ENCODE assay signal across 21 mouse cellular contexts in the genomic region with DNA sequence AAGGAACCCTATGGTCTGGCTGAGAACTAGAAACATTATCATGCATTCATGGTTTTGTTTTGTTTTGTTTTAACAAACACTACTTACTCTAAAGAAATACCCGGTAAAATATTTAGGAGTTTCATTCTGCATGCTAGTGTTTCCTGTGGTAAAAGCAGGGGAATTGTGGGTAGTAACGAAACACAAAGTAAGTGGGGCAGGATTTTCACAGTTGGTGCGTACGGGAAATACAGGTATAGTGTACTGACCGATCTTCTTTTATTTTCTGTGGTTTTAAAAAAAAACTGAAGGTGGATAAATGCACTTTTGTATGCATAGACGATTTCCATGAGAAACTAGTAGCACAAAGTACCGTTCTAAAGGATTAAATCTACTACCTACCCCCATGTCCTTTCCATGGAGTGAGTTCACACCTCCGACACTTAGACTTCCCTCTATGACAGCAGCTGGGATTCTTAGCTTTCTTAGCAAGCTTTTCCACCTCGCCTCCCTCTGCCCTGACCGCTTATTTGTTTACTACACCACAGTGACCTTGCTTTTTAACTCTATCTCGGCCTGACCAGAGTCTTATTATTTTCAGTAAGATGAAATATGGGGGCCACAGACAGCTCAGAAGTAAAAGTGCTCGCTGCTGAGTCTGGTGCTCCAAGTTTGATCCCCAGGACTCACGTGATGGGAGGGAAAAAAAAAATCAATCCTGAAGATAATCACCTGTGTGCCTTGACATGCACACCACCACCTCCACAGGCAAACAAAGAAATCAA. TPM values are rescaled to one million over a fixed set of nuclear protein-coding genes. Genes with fewer than 3 reads are reported as not detected.
DNase-seq lines count a peak whose midpoint lies in the region; ATAC-seq lines count a peak whose summit lies in the region.
"Had no signal": no experiment of that assay in that cellular context is flagged by ENCODE, and none has a peak within 500 bp of the region (broad histone marks: within the 10 kb centered on the region; RNA-seq: fewer than 3 reads in every experiment).

No protein-coding gene starts in this region.

- H3K4me1 ChIP-seq in heart, embryonic 11.5 days (ENCODE audit: control insufficient read depth, insufficient read depth, low read length): 0 out of 2 replicates have a peak, but pooled peaks cover 2% of the 10 kb centered on the region

- no peak for DNase-seq in heart, adult 9 months (ENCODE audit: low spot score in 2 of 2)
- peak; percentile 59 for DNase-seq in CD4-positive helper T cell, adult 2 months (ENCODE audit: low read depth, low spot score)
- peak; percentile 40 for DNase-seq in naive thymus-derived CD4-positive, alpha-beta T cell, adult 2 months (ENCODE audit: low read depth)
- no peak for DNase-seq in urinary bladder, postnatal 36 days (ENCODE audit: low spot score in 2 of 2)
- no peak for DNase-seq in right cerebral cortex, postnatal 4 days
- DNase-seq in layer of hippocampus, postnatal 36 days: no peak
- DNase-seq: adrenal gland, postnatal 14 days; cerebellum, adult 9-11 months; kidney, postnatal 14 days; lung, adult 18-20 months; lung, postnatal 4 days; midbrain, embryonic 14.5 days; right cerebral cortex, postnatal 14 days; thymus, postnatal 25 days had no signal

- WGBS in heart, embryonic 11.5 days (ENCODE audit: insufficient replicate concordance): 69% methylated on average over 13 of the region's 13 CpGs

- no peak overlapping the region for H3K4me3 ChIP-seq in heart, embryonic 11.5 days (ENCODE audit: low read depth, low read length)
- H3K4me3 ChIP-seq: heart, embryonic 12.5 days had no signal

- no peak overlapping the region for H3K27ac ChIP-seq in heart, embryonic 11.5 days (ENCODE audit: low read depth, low read length)

- no peak for ATAC-seq in heart, embryonic 11.5 days (replicated peaks; ENCODE audit: insufficient number of reproducible peaks, low FRiP score, low TSS enrichment)
- peak; percentile 59 for ATAC-seq in inflammation-experienced regulatory T-cells, adult 6 months
- ATAC-seq: forebrain, embryonic 16.5 days had no signal

- peak overlapping the region; percentile 22; the same call in 1 of the 2 replicates for H3K4me2 ChIP-seq in heart, embryonic 11.5 days

- H3K9me3 ChIP-seq in heart, embryonic 11.5 days (replicated peaks; ENCODE audit: control insufficient read depth, low read length): no peaks in the 10 kb centered on the region
- H3K9me3 ChIP-seq: heart, embryonic 12.5 days had no signal

- H3K9ac ChIP-seq in heart, embryonic 11.5 days (ENCODE audit: low read depth, low read length): no peak overlapping the region
- H3K9ac ChIP-seq: heart, embryonic 12.5 days had no signal

- no peaks in the 10 kb centered on the region for H3K36me3 ChIP-seq in heart, embryonic 11.5 days (ENCODE audit: control insufficient read depth, insufficient read depth, low read length)
- H3K36me3 ChIP-seq: heart, embryonic 12.5 days had no signal

- no peaks in the 10 kb centered on the region for H3K27me3 ChIP-seq in heart, embryonic 11.5 days (ENCODE audit: control insufficient read depth, insufficient read depth, low read length)
- H3K27me3 ChIP-seq: heart, embryonic 12.5 days had no signal

RNA-seq across cellular contexts. Expression of gene Atf6, which starts 5.7 kb away (rescaled TPM):
- polyA plus RNA-seq in heart, embryonic 11.5 days (2014; fragmentation: Nextera tagmentation; extraction: Ambion mirVana): 13.7 and 17.0 TPM in 2 replicates
- polyA plus RNA-seq in inflammation-experienced regulatory T-cells, adult 6 months (2017; shearing (Covaris generic)): 10 to 100 TPM in 1 of 3 experiments, 1 to 10 TPM in 2; 7.0 to 10.8 (median 9.6) TPM
- 10 to 100 TPM; 48.7 to 50.9 TPM for total RNA-seq in layer of hippocampus, postnatal 36 days (2021)

RNA-seq across cellular contexts. Expression of gene Gm26620, which starts 23.0 kb away (rescaled TPM):
- polyA plus RNA-seq in heart, embryonic 11.5 days (2014; fragmentation: Nextera tagmentation; extraction: Ambion mirVana): 0.38 and 0.66 TPM in 2 replicates
- polyA plus RNA-seq in inflammation-experienced regulatory T-cells, adult 6 months (2017; shearing (Covaris generic)): under 1 TPM in 1 of 3 experiments, not detected in 2; 0.53 TPM
- total RNA-seq in layer of hippocampus, postnatal 36 days (2021): under 1 TPM; 0.48 to 0.60 TPM
- total RNA-seq: hematopoietic stem cell, adult 5-6 weeks had no signal

RNA-seq across cellular contexts. Expression of gene Dusp12, which starts 23.5 kb away (rescaled TPM):
- polyA plus RNA-seq in heart, embryonic 11.5 days (2014; fragmentation: Nextera tagmentation; extraction: Ambion mirVana): 25.6 and 28.0 TPM in 2 replicates
- 10 to 100 TPM; 11.0 to 16.1 (median 11.7) TPM for polyA plus RNA-seq in inflammation-experienced regulatory T-cells, adult 6 months (2017; shearing (Covaris generic))
- total RNA-seq in layer of hippocampus, postnatal 36 days (2021): 10 to 100 TPM; 14.8 to 15.6 TPM

RNA-seq across cellular contexts. Expression of gene Fcrlb, which starts 50.9 kb away (rescaled TPM):
- polyA plus RNA-seq in heart, embryonic 11.5 days (2014; fragmentation: Nextera tagmentation; extraction: Ambion mirVana): not detected in 2 replicates
- not detected for polyA plus RNA-seq in inflammation-experienced regulatory T-cells, adult 6 months (2017; shearing (Covaris generic))
- total RNA-seq in layer of hippocampus, postnatal 36 days (2021): under 1 TPM; 0.45 to 0.58 TPM
- total RNA-seq: adrenal gland, postnatal 14 days; gastrocnemius, adult 8-10 months; hematopoietic stem cell, adult 5-6 weeks had no signal
- polyA plus RNA-seq: heart, embryonic 12.5 days; intestine, embryonic 14.5 days had no signal

Comparison
In these comparisons a context has a peak if more than half of its experiments do, and no peak if none do; other contexts are left out.
1. DNase-seq: peak in CD4-positive helper T cell, adult 2 months (single experiment) and naive thymus-derived CD4-positive, alpha-beta T cell, adult 2 months (single experiment); none in heart, adult 9 months (0 of 2), urinary bladder, postnatal 36 days (0 of 2), right cerebral cortex, postnatal 4 days (single experiment) and layer of hippocampus, postnatal 36 days (0 of 2).